Mouse (Mus musculus): ENCODE results near the gene Sdk2. TPM values are rescaled to one million over a fixed set of nuclear protein-coding genes. Genes with fewer than 3 reads are reported as not detected.

The Sdk2 gene
- polyA plus RNA-seq, 1 experiment: 7.4 TPM

DNA sequence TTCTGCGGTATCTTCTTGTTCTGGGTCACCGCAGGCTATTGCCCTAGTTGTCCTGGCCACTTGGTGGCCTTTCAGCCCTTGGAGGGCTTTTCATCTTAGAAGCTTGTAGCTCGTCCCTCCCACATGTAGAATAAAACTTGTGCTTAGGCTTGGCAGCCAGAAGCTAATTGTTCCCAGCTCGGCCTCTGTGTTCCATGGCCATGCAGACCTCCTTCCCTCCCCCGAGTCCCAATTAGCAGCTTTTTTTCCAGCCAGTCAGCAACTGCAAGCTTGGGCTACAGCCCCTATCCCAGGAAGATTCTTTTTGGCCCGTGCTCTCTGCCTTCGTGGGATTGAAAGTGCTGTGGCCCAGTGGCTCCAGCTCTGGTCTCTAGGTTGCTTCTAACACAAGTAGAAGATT, 217.5 kb downstream of the Sdk2 start:
- Histone ChIP-seq H3K4me1 (ENCODE audit: control insufficient read depth, insufficient read depth, low read length) (no peaks in the 10 kb centered on the region), H3K27ac (ENCODE audit: insufficient read depth, low read length) (no peak overlapping the region), H3K4me3 (ENCODE audit: insufficient read depth, low read length) (no peak overlapping the region)
- TF ChIP-seq POLR2A (IDR thresholded peaks at IDR 0.05; ENCODE audit: extremely low read depth, insufficient read depth, low read length) (no peak), CTCF (IDR thresholded peaks at IDR 0.05; ENCODE audit: extremely low read depth, insufficient read depth, low read length) (no peak)

DNA sequence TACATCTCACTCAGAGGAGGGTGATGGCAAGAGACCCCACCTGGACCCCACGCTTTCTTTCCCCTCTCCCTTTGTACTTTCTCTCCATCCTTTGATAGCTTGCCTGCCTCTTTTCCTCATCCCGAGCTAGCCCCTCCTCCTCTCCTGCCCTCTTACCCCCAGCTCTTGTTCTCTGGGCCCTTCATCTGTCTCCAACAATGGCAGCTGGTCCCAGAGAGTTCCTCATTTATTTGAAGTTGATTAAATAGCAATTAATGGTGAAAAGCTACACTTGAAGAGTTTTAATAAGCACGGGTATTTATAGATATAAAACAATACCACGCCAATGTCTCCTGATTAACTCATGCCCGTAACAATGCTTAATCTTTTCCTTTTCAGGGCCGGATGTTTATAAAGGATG, 222.9 kb downstream of the Sdk2 start:
- no peak overlapping the region for H3K27ac ChIP-seq (ENCODE audit: insufficient read depth, low read length)
- no peaks in the 10 kb centered on the region for H3K4me1 ChIP-seq (ENCODE audit: control insufficient read depth, insufficient read depth, low read length)
- no peak overlapping the region for H3K4me3 ChIP-seq (ENCODE audit: insufficient read depth, low read length)
- TF ChIP-seq POLR2A (IDR thresholded peaks at IDR 0.05; ENCODE audit: extremely low read depth, insufficient read depth, low read length): no peak
- no peak for TF ChIP-seq CTCF (IDR thresholded peaks at IDR 0.05; ENCODE audit: extremely low read depth, insufficient read depth, low read length)

DNA sequence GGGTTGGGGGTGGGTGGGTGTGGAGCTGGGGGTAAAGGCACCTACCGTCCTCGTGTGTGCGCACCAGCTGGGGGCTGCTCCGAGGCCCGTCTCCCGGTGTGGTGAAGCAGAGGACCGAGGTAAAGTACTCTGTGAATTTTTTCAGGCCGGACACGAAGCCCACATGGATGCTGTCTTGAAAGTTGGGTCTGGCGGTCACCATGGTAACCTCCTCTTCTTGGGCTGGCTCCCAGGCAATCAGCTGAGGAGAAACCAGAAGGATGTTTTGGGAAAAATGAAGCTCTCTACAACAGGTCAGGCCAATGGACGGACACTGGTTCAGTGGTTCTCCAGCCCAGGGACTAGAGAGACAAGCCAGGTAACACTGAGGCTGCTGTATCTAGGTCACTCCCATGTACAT, 224.0 kb downstream of the Sdk2 start:
- TF ChIP-seq POLR2A (IDR thresholded peaks at IDR 0.05; ENCODE audit: extremely low read depth, insufficient read depth, low read length): no peak
- TF ChIP-seq CTCF (IDR thresholded peaks at IDR 0.05; ENCODE audit: extremely low read depth, insufficient read depth, low read length): no peak
- Histone ChIP-seq H3K27ac (ENCODE audit: insufficient read depth, low read length) (no peak overlapping the region), H3K4me3 (ENCODE audit: insufficient read depth, low read length) (no peak overlapping the region), H3K4me1 (ENCODE audit: control insufficient read depth, insufficient read depth, low read length) (no peaks in the 10 kb centered on the region)

DNA sequence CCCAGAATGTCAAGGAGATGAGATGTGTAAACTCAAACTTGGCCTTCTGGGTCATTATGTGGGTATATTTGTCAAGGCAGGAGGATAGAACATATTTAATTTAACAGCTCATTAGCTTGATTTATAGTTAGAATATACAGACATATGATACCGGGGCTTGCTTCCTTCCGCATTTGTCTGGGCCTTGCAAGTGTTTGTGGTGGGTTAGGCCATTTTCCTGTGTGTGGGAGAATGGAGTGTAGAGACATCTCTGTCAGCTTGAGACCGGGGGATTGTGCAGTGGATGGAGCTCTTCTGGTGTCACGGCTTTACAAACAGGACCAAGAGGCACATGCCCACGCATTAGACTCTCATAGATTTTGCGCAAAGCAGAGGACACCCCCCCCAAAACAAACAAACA, 235.2 kb downstream of the Sdk2 start:
- Histone ChIP-seq H3K4me1 (ENCODE audit: control insufficient read depth, insufficient read depth, low read length) (no peaks in the 10 kb centered on the region), H3K4me3 (ENCODE audit: insufficient read depth, low read length) (no peak overlapping the region), H3K27ac (ENCODE audit: insufficient read depth, low read length) (no peak overlapping the region)
- TF ChIP-seq POLR2A (IDR thresholded peaks at IDR 0.05; ENCODE audit: extremely low read depth, insufficient read depth, low read length): no peak
- no peak for TF ChIP-seq CTCF (IDR thresholded peaks at IDR 0.05; ENCODE audit: extremely low read depth, insufficient read depth, low read length)

DNA sequence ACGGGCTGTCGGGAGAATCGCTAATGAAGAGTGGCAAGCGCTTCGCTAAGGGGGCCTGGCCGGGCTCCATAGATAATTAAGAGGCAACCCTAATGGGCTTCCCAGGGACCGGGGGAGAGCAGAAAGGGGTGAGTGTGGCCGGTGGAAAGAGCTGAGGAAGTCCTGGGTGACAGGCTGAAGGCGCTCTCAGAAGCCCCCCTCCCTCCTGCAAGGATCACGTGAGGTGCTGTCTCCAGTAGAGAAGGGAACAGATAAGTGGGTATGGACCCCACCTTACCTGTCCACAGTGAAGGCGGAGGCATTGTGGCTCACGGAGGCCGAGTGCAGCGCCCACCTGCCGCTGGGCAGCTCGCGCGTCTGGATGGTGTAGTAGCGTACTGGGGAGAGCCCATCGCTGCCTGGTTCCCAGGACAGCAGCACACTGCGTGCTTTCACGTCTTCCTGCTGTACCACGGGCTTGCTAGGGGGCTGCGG, 238.7 kb downstream of the Sdk2 start:
- no peak overlapping the region for H3K27ac ChIP-seq (ENCODE audit: insufficient read depth, low read length)
- H3K4me3 ChIP-seq (ENCODE audit: insufficient read depth, low read length): no peak overlapping the region
- H3K4me1 ChIP-seq (ENCODE audit: control insufficient read depth, insufficient read depth, low read length): no peaks in the 10 kb centered on the region
- TF ChIP-seq CTCF (IDR thresholded peaks at IDR 0.05; ENCODE audit: extremely low read depth, insufficient read depth, low read length) (no peak), POLR2A (IDR thresholded peaks at IDR 0.05; ENCODE audit: extremely low read depth, insufficient read depth, low read length) (no peak)

DNA sequence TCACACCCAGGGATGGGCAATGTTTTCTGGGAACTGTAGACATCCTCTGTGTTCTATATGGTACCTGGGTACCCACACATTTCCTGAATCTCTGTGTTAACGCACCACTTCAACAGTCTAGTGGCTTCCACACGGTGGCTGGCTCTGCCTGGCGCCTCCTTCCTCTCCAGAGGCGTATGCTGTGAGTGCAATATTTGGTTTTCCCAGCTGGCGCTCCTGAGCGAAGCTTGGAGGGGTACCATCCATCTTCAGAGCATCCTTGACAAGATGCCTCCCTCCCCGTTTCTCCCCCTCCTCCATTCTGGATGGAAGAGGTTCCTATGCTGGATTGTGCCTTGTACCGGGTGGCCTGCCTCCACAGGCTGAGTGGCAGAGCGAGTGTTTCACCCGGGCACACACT, 246.8 kb downstream of the Sdk2 start:
- Histone ChIP-seq H3K4me3 (ENCODE audit: insufficient read depth, low read length) (no peak overlapping the region), H3K4me1 (ENCODE audit: control insufficient read depth, insufficient read depth, low read length) (peaks cover 5% of the 10 kb centered on the region), H3K27ac (ENCODE audit: insufficient read depth, low read length) (no peak overlapping the region)
- TF ChIP-seq POLR2A (IDR thresholded peaks at IDR 0.05; ENCODE audit: extremely low read depth, insufficient read depth, low read length) (no peak), CTCF (IDR thresholded peaks at IDR 0.05; ENCODE audit: extremely low read depth, insufficient read depth, low read length) (no peak)

DNA sequence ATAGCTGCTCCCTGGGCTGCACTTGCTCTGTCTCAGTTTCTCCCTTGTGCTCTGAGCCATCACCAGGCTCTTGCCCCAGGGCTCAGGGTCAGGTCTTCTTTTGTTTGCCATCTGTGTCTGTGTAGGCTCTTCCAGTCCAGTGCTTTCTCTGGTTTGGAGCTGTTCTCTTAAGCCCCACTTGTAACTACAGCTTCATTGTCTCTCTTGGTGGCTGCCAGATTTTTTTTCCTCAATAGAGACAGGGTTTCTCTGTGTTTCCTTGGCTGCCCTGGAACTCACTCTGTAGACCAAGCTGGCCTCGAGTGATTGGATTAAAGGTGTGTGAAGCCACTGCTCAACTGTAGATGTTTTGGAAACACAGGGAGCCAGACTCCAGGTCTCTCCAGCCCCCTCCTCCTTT, 247.8 kb downstream of the Sdk2 start:
- H3K27ac ChIP-seq (ENCODE audit: insufficient read depth, low read length): no peak overlapping the region
- no peak overlapping the region for H3K4me3 ChIP-seq (ENCODE audit: insufficient read depth, low read length)
- no peak for TF ChIP-seq POLR2A (IDR thresholded peaks at IDR 0.05; ENCODE audit: extremely low read depth, insufficient read depth, low read length)
- no peak for TF ChIP-seq CTCF (IDR thresholded peaks at IDR 0.05; ENCODE audit: extremely low read depth, insufficient read depth, low read length)
- H3K4me1 ChIP-seq (ENCODE audit: control insufficient read depth, insufficient read depth, low read length): peaks cover 5% of the 10 kb centered on the region

DNA sequence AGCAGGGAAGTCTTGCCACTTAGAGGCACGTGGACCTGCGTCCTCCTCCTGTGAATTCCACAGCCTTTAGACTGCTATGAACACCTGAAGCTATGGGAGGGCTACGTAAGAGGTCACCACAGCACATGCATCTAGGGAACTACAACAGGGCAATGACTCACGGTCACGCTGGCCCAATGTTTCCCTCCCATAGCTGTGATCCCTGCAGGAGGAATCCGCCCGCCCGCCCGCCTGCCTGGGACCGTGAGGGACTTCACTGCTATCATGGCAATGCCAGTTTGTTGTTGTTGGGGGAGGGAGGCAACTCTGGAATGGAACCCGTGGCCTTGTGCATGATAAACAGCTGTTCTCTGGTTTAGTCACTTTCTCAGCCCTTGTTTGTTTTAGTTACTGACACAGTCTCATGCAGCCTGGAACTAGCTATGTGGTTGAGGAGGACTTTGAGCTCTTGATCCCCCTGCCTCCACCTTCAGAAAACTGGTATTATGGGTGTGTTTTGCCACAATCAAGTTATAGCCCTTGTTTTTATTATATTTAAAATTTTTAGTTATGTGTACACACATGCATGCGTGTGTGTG, 249.8 kb downstream of the Sdk2 start:
- Histone ChIP-seq H3K4me1 (ENCODE audit: control insufficient read depth, insufficient read depth, low read length) (peaks cover 5% of the 10 kb centered on the region), H3K27ac (ENCODE audit: insufficient read depth, low read length) (no peak overlapping the region), H3K4me3 (ENCODE audit: insufficient read depth, low read length) (no peak overlapping the region)
- TF ChIP-seq POLR2A (IDR thresholded peaks at IDR 0.05; ENCODE audit: extremely low read depth, insufficient read depth, low read length): no peak
- no peak for TF ChIP-seq CTCF (IDR thresholded peaks at IDR 0.05; ENCODE audit: extremely low read depth, insufficient read depth, low read length)

DNA sequence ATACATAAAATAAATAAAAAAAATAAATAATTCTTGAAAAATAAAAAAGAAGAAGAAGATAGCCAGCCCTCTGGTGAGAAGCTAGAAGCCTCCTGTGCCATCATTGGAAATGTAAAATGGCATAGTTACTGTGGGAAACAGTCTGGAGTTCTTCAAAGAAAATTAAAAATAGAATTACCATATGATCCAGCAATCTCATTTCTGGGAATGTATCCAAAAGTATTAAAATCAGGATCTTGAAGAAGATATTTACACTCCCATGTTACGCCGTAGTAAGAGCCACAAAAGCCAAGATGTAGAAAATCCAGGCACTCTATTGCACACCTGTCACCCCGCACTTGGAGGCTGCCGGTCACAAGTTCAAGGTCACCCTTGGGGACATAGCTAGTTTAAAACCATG, 250.4 kb downstream of the Sdk2 start:
- no peak overlapping the region for H3K4me3 ChIP-seq (ENCODE audit: insufficient read depth, low read length)
- no peak for TF ChIP-seq POLR2A (IDR thresholded peaks at IDR 0.05; ENCODE audit: extremely low read depth, insufficient read depth, low read length)
- TF ChIP-seq CTCF (IDR thresholded peaks at IDR 0.05; ENCODE audit: extremely low read depth, insufficient read depth, low read length): no peak
- no peak overlapping the region for H3K27ac ChIP-seq (ENCODE audit: insufficient read depth, low read length)
- peaks cover 5% of the 10 kb centered on the region for H3K4me1 ChIP-seq (ENCODE audit: control insufficient read depth, insufficient read depth, low read length)

DNA sequence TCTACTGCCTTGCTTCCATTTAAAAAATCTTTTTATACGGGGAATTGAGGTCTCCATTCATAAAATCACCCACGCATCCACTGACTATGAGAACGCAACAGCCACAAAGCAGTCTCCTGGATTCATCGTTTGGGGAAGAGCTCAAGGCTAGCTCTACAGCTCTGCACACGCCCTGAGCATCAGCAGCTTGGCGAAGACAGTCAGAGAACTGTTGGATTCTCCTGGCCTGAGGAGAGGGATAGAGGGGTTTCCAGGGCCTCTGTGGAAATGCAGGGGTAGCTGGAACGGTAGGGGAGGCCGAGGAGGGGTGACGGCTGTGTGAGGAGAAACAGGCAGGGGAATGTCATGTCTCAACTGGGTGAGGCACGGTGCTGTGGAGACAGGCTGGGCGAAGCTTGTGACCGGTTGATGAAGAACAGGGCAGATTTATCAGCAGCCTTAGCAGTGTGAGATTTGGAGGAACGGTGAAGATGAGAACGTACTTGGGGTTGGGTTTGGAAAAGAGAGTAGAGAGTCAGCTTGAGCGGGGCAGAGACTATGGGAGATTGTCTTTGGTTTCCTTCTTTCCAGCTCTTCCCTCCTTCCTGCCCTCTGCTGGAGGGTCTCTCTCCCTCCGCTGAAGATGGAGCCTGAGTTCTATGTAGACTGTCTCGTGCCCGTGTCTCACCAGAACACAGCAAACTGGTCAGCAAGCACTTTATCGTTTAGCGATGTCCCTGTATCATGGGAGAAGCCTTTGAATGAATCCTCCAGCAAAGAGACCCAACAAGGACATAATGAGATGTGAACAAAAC, 255.1 kb downstream of the Sdk2 start:
- H3K4me3 ChIP-seq (ENCODE audit: insufficient read depth, low read length): no peak overlapping the region
- peaks cover 2% of the 10 kb centered on the region; the same call in 1 of the 2 replicates for H3K4me1 ChIP-seq (ENCODE audit: control insufficient read depth, insufficient read depth, low read length)
- no peak for TF ChIP-seq CTCF (IDR thresholded peaks at IDR 0.05; ENCODE audit: extremely low read depth, insufficient read depth, low read length)
- TF ChIP-seq POLR2A (IDR thresholded peaks at IDR 0.05; ENCODE audit: extremely low read depth, insufficient read depth, low read length): no peak
- H3K27ac ChIP-seq (ENCODE audit: insufficient read depth, low read length): no peak overlapping the region

All from cortical plate, adult 2 months (tissue).